Mouse (Mus musculus): ENCODE measurements around the gene Them5. TPM values are rescaled to one million over a fixed set of nuclear protein-coding genes. Genes with fewer than 3 reads are reported as not detected.

Them5 gene
- 0.16 TPM in 1 of 2 replicates, not detected in the other for polyA plus RNA-seq (2015; fragmentation: Nextera tagmentation; extraction: Ambion mirVana)

- H3K9me3 ChIP-seq (replicated peaks) = no peaks in the 10 kb centered on the region
- H3K9ac ChIP-seq = no peak within 1 kb of the TSS
- no peaks in the 10 kb centered on the region for H3K4me1 ChIP-seq (replicated peaks)
- WGBS = 15% methylated on average over 3 of the region's 3 CpGs
- H3K36me3 ChIP-seq = no peaks in the 10 kb centered on the region
- H3K4me2 ChIP-seq = no peak within 1 kb of the TSS
- H3K4me3 ChIP-seq = no peak within 1 kb of the TSS
- H3K27ac ChIP-seq = no peak within 1 kb of the TSS
- ATAC-seq (replicated peaks; ENCODE audit: insufficient number of reproducible peaks, insufficient read depth, low FRiP score, low read depth) = peak; percentile 47
- no peaks in the 10 kb centered on the region for H3K27me3 ChIP-seq
Observed at GRCm38 (mm10) chr3:94341959-94342422, at the start of gene Them5. TSS of gene Them5 (plus strand) at chr3:94342099.

DNA sequence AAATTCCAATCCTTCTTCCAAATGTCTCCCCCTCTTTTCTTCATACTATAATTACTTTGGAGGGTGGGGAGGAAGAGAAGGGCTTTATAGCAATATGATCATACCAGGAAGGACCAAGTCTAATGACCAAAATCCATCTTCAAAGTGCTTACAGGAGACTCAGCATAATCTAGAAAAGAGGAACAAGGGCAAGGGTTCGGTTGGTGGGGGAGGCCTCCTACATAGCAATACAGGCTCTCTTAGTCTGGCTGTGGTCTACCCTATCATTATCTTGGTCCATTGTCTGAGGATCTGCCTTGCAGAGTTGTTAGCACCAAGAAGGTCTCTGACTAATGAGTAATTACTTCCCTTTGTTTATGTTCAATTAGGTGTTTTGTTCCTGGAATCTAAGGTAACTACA is 36.4 kb upstream of the Them5 start:
- Histone ChIP-seq H3K4me2 (no peak overlapping the region), H3K27ac (no peak overlapping the region), H3K4me1 (replicated peaks) (no peaks in the 10 kb centered on the region), H3K9me3 (replicated peaks) (no peaks in the 10 kb centered on the region), H3K9ac (no peak overlapping the region), H3K4me3 (no peak overlapping the region), H3K27me3 (no peaks in the 10 kb centered on the region), H3K36me3 (no peaks in the 10 kb centered on the region)
- no peak for ATAC-seq (replicated peaks; ENCODE audit: insufficient number of reproducible peaks, insufficient read depth, low FRiP score, low read depth)
- WGBS = 51% methylated on average over 1 of the region's 1 CpGs

DNA sequence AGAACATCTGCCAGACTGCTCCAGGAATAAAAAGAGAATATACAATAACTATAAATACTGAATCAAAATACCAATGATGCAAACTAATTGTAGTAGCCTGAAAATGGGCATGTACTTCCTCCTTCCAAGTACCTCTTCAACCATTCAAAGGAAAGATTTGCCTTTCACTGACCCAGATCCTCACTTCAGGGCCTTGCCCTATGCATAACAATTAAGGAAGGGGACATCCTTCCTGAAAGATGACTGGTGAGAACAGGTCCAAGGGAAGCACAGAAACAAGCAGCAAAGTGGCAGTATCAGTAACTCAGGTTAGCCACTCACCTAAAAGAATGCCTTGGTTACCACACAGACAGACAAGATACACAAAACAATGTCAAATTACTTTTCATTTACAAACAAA is 34.9 kb upstream of the Them5 start:
- Histone ChIP-seq H3K4me3 (no peak overlapping the region), H3K27me3 (no peaks in the 10 kb centered on the region), H3K4me2 (no peak overlapping the region), H3K27ac (no peak overlapping the region), H3K9ac (no peak overlapping the region), H3K9me3 (replicated peaks) (no peaks in the 10 kb centered on the region), H3K36me3 (no peaks in the 10 kb centered on the region), H3K4me1 (replicated peaks) (peaks cover 6% of the 10 kb centered on the region; the same call in 1 of the 2 replicates)
- ATAC-seq (replicated peaks; ENCODE audit: insufficient number of reproducible peaks, insufficient read depth, low FRiP score, low read depth) = no peak

- peak within 1 kb of the TSS; percentile 70 for H3K4me3 ChIP-seq
- no peaks in the 10 kb centered on the region for H3K27me3 ChIP-seq
- no peaks in the 10 kb centered on the region for H3K9me3 ChIP-seq (replicated peaks)
- peak within 1 kb of the TSS; percentile 91 for H3K27ac ChIP-seq
- WGBS = 2% methylated on average over 47 of the region's 47 CpGs
- peak within 1 kb of the TSS; percentile 72 for H3K9ac ChIP-seq
- H3K4me2 ChIP-seq = peak within 1 kb of the TSS; percentile 72
- H3K4me1 ChIP-seq (replicated peaks) = peaks cover 6% of the 10 kb centered on the region; the same call in 1 of the 2 replicates
- ATAC-seq (replicated peaks; ENCODE audit: insufficient number of reproducible peaks, insufficient read depth, low FRiP score, low read depth) = peak; percentile 98
- no peaks in the 10 kb centered on the region for H3K36me3 ChIP-seq
Observed at GRCm38 (mm10) chr3:94309633-94310363, 32.1 kb upstream of the Them5 start, which contains the start of gene Them4. TSS of gene Them4 (plus strand) at chr3:94310089.

DNA sequence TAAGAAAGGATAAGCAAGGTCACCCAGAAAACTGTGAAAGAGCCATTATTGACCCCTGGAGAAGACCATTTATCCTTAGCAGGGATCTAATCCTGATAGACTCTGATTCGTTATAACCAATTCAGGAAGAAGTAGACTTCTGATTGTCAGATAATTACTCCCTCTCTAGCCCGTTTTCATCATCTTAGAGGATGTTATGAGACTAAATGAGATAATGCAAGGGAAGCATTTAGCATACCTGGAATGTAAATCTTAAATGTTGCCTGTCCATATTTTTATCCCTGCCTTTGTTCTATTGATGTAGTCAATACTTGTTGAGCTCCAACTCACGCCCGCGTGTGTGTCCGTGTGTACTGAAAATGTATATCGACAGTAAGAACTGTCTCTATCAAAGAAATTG is 31.4 kb upstream of the Them5 start:
- Histone ChIP-seq H3K4me2 (peak overlapping the region; percentile 72), H3K4me1 (replicated peaks) (peaks cover 6% of the 10 kb centered on the region; the same call in 1 of the 2 replicates), H3K9me3 (replicated peaks) (no peaks in the 10 kb centered on the region), H3K4me3 (peak overlapping the region; percentile 70), H3K36me3 (no peaks in the 10 kb centered on the region), H3K9ac (peak overlapping the region; percentile 72), H3K27me3 (no peaks in the 10 kb centered on the region), H3K27ac (peak overlapping the region; percentile 91)
- 45% methylated on average over 7 of the region's 7 CpGs for WGBS
- no peak for ATAC-seq (replicated peaks; ENCODE audit: insufficient number of reproducible peaks, insufficient read depth, low FRiP score, low read depth)

DNA sequence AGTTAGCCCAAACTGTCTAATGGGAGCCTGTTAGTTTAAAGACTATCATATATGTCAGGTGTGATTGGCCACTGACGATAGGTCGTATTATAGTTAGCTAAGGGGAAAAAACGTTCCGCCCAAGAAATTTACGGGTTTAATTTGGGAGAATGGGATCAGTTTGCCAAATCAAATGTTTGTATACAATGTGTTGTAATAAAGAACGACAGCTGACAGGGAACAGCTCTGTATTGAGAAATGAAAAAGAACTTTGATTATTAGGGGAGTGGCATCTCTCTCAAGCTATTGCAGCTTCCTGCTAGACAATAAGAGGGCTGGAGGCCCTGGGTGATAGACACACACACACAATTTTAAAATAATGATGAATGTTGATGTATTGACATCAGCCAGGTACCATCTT is 31.0 kb upstream of the Them5 start:
- Histone ChIP-seq H3K27ac (no peak overlapping the region), H3K27me3 (no peaks in the 10 kb centered on the region), H3K36me3 (no peaks in the 10 kb centered on the region), H3K4me3 (peak overlapping the region; percentile 70), H3K9me3 (replicated peaks) (no peaks in the 10 kb centered on the region), H3K4me1 (replicated peaks) (peaks cover 6% of the 10 kb centered on the region; the same call in 1 of the 2 replicates), H3K4me2 (peak overlapping the region; percentile 72), H3K9ac (no peak overlapping the region; the same call in 1 of the 2 replicates)
- ATAC-seq (replicated peaks; ENCODE audit: insufficient number of reproducible peaks, insufficient read depth, low FRiP score, low read depth) = no peak
- 71% methylated on average over 6 of the region's 6 CpGs for WGBS

- H3K4me1 ChIP-seq (replicated peaks) = peaks cover 6% of the 10 kb centered on the region; the same call in 1 of the 2 replicates
- H3K9ac ChIP-seq = no peak overlapping the region
- no peak overlapping the region for H3K4me2 ChIP-seq
- H3K27me3 ChIP-seq = no peaks in the 10 kb centered on the region
- no peak overlapping the region for H3K4me3 ChIP-seq
- WGBS = 82% methylated on average over 4 of the region's 4 CpGs
- ATAC-seq (replicated peaks; ENCODE audit: insufficient number of reproducible peaks, insufficient read depth, low FRiP score, low read depth) = no peak
- no peaks in the 10 kb centered on the region for H3K9me3 ChIP-seq (replicated peaks)
- H3K27ac ChIP-seq = no peak overlapping the region
- H3K36me3 ChIP-seq = no peaks in the 10 kb centered on the region
Observed at GRCm38 (mm10) chr3:94311376-94311775, 30.5 kb upstream of the Them5 start.

DNA sequence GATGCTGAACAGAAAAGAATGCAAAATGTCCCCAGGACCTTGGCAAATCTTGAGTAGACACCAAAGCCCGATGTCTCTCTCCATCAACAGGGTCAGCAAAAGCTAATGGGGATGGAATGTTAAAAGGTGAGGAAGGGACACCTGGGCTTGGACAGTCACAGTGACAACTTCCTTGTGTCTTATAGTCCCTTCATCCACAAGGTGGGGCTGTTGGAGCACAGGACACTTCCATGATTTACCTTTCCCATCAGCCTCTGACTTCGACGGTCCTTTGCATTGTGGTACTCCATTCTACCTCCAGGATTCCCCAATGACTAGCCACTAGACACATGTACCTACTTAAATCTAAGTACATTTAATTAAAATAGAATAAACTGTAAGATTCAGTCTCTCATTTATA is 13.2 kb upstream of the Them5 start:
- Histone ChIP-seq H3K9me3 (replicated peaks) (no peaks in the 10 kb centered on the region), H3K4me3 (no peak overlapping the region), H3K4me2 (no peak overlapping the region), H3K27ac (no peak overlapping the region), H3K4me1 (replicated peaks) (no peaks in the 10 kb centered on the region), H3K9ac (no peak overlapping the region), H3K36me3 (peaks cover 4% of the 10 kb centered on the region; the same call in 1 of the 2 replicates), H3K27me3 (no peaks in the 10 kb centered on the region)
- 59% methylated on average over 3 of the region's 3 CpGs for WGBS
- no peak for ATAC-seq (replicated peaks; ENCODE audit: insufficient number of reproducible peaks, insufficient read depth, low FRiP score, low read depth)

GRCm38 (mm10) chr3:94334442-94334841 is 7.5 kb upstream of the Them5 start:
- ATAC-seq (replicated peaks; ENCODE audit: insufficient number of reproducible peaks, insufficient read depth, low FRiP score, low read depth) = no peak
- 88% methylated on average over 4 of the region's 4 CpGs for whole genome bisulfite sequencing
- Histone ChIP-seq H3K27ac (no peak overlapping the region), H3K4me3 (no peak overlapping the region), H3K4me2 (no peak overlapping the region), H3K4me1 (replicated peaks) (no peaks in the 10 kb centered on the region), H3K9me3 (replicated peaks) (no peaks in the 10 kb centered on the region), H3K36me3 (peaks cover under 1% of the 10 kb centered on the region; the same call in 1 of the 2 replicates), H3K27me3 (no peaks in the 10 kb centered on the region), H3K9ac (no peak overlapping the region)

GRCm38 (mm10) chr3:94338522-94338921 is 3.4 kb upstream of the Them5 start:
- H3K4me1 ChIP-seq (replicated peaks) = no peaks in the 10 kb centered on the region
- WGBS = 77% methylated on average over 3 of the region's 3 CpGs
- no peak overlapping the region for H3K4me3 ChIP-seq
- ATAC-seq (replicated peaks; ENCODE audit: insufficient number of reproducible peaks, insufficient read depth, low FRiP score, low read depth) = no peak
- H3K9me3 ChIP-seq (replicated peaks) = no peaks in the 10 kb centered on the region
- H3K36me3 ChIP-seq = no peaks in the 10 kb centered on the region
- no peaks in the 10 kb centered on the region for H3K27me3 ChIP-seq
- H3K27ac ChIP-seq = no peak overlapping the region
- no peak overlapping the region for H3K9ac ChIP-seq
- H3K4me2 ChIP-seq = no peak overlapping the region

GRCm38 (mm10) chr3:94342552-94342951 is 653 bp downstream of the Them5 start:
- Histone ChIP-seq H3K27ac (no peak overlapping the region), H3K9ac (no peak overlapping the region), H3K36me3 (no peaks in the 10 kb centered on the region), H3K4me3 (no peak overlapping the region), H3K4me2 (no peak overlapping the region), H3K27me3 (no peaks in the 10 kb centered on the region), H3K9me3 (replicated peaks) (no peaks in the 10 kb centered on the region), H3K4me1 (replicated peaks) (no peaks in the 10 kb centered on the region)
- no peak for ATAC-seq (replicated peaks; ENCODE audit: insufficient number of reproducible peaks, insufficient read depth, low FRiP score, low read depth)
- 47% methylated on average over 1 of the region's 1 CpGs for WGBS

- Histone ChIP-seq H3K9ac (no peak overlapping the region), H3K27me3 (no peaks in the 10 kb centered on the region), H3K4me1 (replicated peaks) (no peaks in the 10 kb centered on the region), H3K4me2 (no peak overlapping the region), H3K27ac (no peak overlapping the region), H3K4me3 (no peak overlapping the region), H3K36me3 (no peaks in the 10 kb centered on the region), H3K9me3 (replicated peaks) (no peaks in the 10 kb centered on the region)
- WGBS = 71% methylated on average over 2 of the region's 2 CpGs
- no peak for ATAC-seq (replicated peaks; ENCODE audit: insufficient number of reproducible peaks, insufficient read depth, low FRiP score, low read depth)
Observed at GRCm38 (mm10) chr3:94344182-94344581, 2.3 kb downstream of the Them5 start.
